Mouse (Mus musculus) spleen, adult 2 months (tissue): Measurements from ENCODE around the gene Stat1. TPM values are rescaled to one million over a fixed set of nuclear protein-coding genes. Genes with fewer than 3 reads are reported as not detected.
A peak's percentile ranks its signal among the peaks of the same experiment; 100 is the strongest.

ENCODE experiments used
- DNase-seq, 2 experiments: peaks; one replicate each; pipeline versions ENCODE4 v3.0.0 to v3.0.0-alpha.2; 2012 to 2021; ENCODE audit warnings: low spot score in 2 of 2, low read depth in 1 of 2
- H3K27ac ChIP-seq: fragments of 200-500 bp; 2 replicates; pipeline ENCODE4 v1.5.1; 2012; ENCODE audit warnings: low read length, inconsistent platforms; ENCODE audit not compliant: insufficient read depth
- H3K27me3 ChIP-seq: fragments of 200-500 bp; 2 replicates; pipeline ENCODE4 v1.6.1; 2012; ENCODE audit warnings: mild to moderate bottlenecking, moderate library complexity, low read length, inconsistent platforms; ENCODE audit not compliant: control insufficient read depth, insufficient read depth
- H3K36me3 ChIP-seq: fragments of 200-500 bp; 2 replicates; pipeline ENCODE4 v1.6.1; 2012; ENCODE audit warnings: mild to moderate bottlenecking, low read length, inconsistent platforms; ENCODE audit not compliant: control insufficient read depth, insufficient read depth
- H3K4me1 ChIP-seq: fragments of 200-500 bp; 2 replicates; pipeline ENCODE4 v1.6.1; 2011; ENCODE audit warnings: inconsistent platforms; ENCODE audit not compliant: control insufficient read depth, insufficient read depth, insufficient read length
- H3K4me3 ChIP-seq: fragments of 200-500 bp; 2 replicates; pipeline ENCODE4 v1.5.1; 2011; ENCODE audit warnings: mild to moderate bottlenecking, inconsistent platforms; ENCODE audit not compliant: insufficient read depth, insufficient read length; ENCODE audit errors: extremely low read depth
- CTCF ChIP-seq: fragments of 200-500 bp; IDR thresholded peaks from 2 replicates; pipeline ENCODE4 v1.5.1; 2011; ENCODE audit warnings: mild to moderate bottlenecking, inconsistent platforms; ENCODE audit not compliant: insufficient read depth, insufficient read length, insufficient replicate concordance; ENCODE audit errors: extremely low read depth
- POLR2A ChIP-seq: fragments of 200-500 bp; IDR thresholded peaks from 2 replicates; pipeline ENCODE4 v1.6.1; 2011; ENCODE audit warnings: low read depth, low read length, inconsistent platforms
- WGBS: fragments of 180-500 bp; shearing (Covaris S2); methylation state at CpG from one replicate; pipeline ENCODE4 v1.1.7; 2018; 5-methylcytosine and 5-hydroxymethylcytosine counted together
- polyA plus RNA-seq: library from polyadenylated mRNA; depleted of rRNA; stranded (reverse); fragments of >200 nt; gene quantifications from 2 replicates; pipeline ENCODE4 v1.2.3, GENCODE M21; 2012

Gene Stat1
- polyA plus RNA-seq, 1 experiment, result 95.0 TPM

- no peak for DNase-seq
- no peak overlapping the region for H3K27ac ChIP-seq
- H3K4me1 ChIP-seq, result peaks cover 3% of the 10 kb centered on the region; the same call in 1 of the 2 replicates
- peaks cover 76% of the 10 kb centered on the region for H3K36me3 ChIP-seq
- TF ChIP-seq CTCF, result no peak
- no peak for TF ChIP-seq POLR2A
- WGBS, result 85% methylated on average over 4 of the region's 4 CpGs
- no peaks in the 10 kb centered on the region for H3K27me3 ChIP-seq
- no peak overlapping the region for H3K4me3 ChIP-seq
Measured at GRCm38 (mm10) chr1:52142117-52142516, 22.9 kb downstream of the Stat1 start.

- Histone ChIP-seq H3K4me1 (peaks cover 3% of the 10 kb centered on the region; the same call in 1 of the 2 replicates), H3K36me3 (peaks cover 74% of the 10 kb centered on the region), H3K4me3 (no peak overlapping the region), H3K27ac (no peak overlapping the region), H3K27me3 (no peaks in the 10 kb centered on the region)
- no peak for TF ChIP-seq CTCF
- TF ChIP-seq POLR2A, result no peak
- 82% methylated on average over 4 of the region's 4 CpGs for WGBS
- no peak for DNase-seq
Measured at GRCm38 (mm10) chr1:52143191-52143590, 24.0 kb downstream of the Stat1 start.

GRCm38 (mm10) chr1:52143596-52144156, 24.4 kb downstream of the Stat1 start:
- Histone ChIP-seq H3K27ac (no peak overlapping the region), H3K27me3 (no peaks in the 10 kb centered on the region), H3K36me3 (peaks cover 74% of the 10 kb centered on the region), H3K4me1 (peaks cover 3% of the 10 kb centered on the region; the same call in 1 of the 2 replicates), H3K4me3 (no peak overlapping the region)
- no peak for TF ChIP-seq CTCF
- TF ChIP-seq POLR2A, result no peak
- 64% methylated on average over 7 of the region's 7 CpGs for WGBS
- no peak for DNase-seq

GRCm38 (mm10) chr1:52144907-52145306, 25.7 kb downstream of the Stat1 start:
- Histone ChIP-seq H3K27me3 (no peaks in the 10 kb centered on the region), H3K36me3 (peaks cover 72% of the 10 kb centered on the region), H3K4me3 (no peak overlapping the region), H3K4me1 (peaks cover 3% of the 10 kb centered on the region; the same call in 1 of the 2 replicates), H3K27ac (no peak overlapping the region)
- no peak for DNase-seq
- TF ChIP-seq CTCF, result no peak
- TF ChIP-seq POLR2A, result no peak
- 81% methylated on average over 10 of the region's 10 CpGs for WGBS

GRCm38 (mm10) chr1:52146214-52146970, 27.2 kb downstream of the Stat1 start:
- H3K27ac ChIP-seq, result no peak overlapping the region
- H3K36me3 ChIP-seq, result peaks cover 77% of the 10 kb centered on the region
- TF ChIP-seq POLR2A, result no peak
- peak; percentile 46; the same call in 1 of the 2 replicates for TF ChIP-seq CTCF
- H3K4me3 ChIP-seq, result no peak overlapping the region
- WGBS, result 64% methylated on average over 12 of the region's 12 CpGs
- H3K27me3 ChIP-seq, result no peaks in the 10 kb centered on the region
- no peak for DNase-seq
- H3K4me1 ChIP-seq, result peaks cover 3% of the 10 kb centered on the region; the same call in 1 of the 2 replicates

- peaks cover 78% of the 10 kb centered on the region for H3K36me3 ChIP-seq
Measured at GRCm38 (mm10) chr1:52147431-52147830, 28.2 kb downstream of the Stat1 start.

More at GRCm38 (mm10) chr1:52147431-52147830, 28.2 kb downstream of the Stat1 start:
- H3K4me3 ChIP-seq, result no peak overlapping the region
- no peaks in the 10 kb centered on the region for H3K27me3 ChIP-seq
- peaks cover 3% of the 10 kb centered on the region; the same call in 1 of the 2 replicates for H3K4me1 ChIP-seq
- TF ChIP-seq POLR2A, result no peak
- TF ChIP-seq CTCF, result no peak
- WGBS, result 75% methylated on average over 2 of the region's 2 CpGs
- DNase-seq, result no peak
- no peak overlapping the region for H3K27ac ChIP-seq
